Mouse (Mus musculus) 416B (cell line): ENCODE data around the gene Tmem28.

Experiments used
- DNase-seq: peaks from one replicate; pipeline ENCODE4 v3.0.0; 2011; ENCODE audit warnings: low read depth

The Tmem28 gene

GRCm38 (mm10) chrX:99820790-99821395 lies at the start of gene Tmem28:
TSS of gene Tmem28 (plus strand) at chrX:99821021.
- DNase-seq = no peak

GRCm38 (mm10) chrX:99780308-99780707 lies 40.5 kb upstream of the Tmem28 start:
- DNase-seq = no peak

DNA sequence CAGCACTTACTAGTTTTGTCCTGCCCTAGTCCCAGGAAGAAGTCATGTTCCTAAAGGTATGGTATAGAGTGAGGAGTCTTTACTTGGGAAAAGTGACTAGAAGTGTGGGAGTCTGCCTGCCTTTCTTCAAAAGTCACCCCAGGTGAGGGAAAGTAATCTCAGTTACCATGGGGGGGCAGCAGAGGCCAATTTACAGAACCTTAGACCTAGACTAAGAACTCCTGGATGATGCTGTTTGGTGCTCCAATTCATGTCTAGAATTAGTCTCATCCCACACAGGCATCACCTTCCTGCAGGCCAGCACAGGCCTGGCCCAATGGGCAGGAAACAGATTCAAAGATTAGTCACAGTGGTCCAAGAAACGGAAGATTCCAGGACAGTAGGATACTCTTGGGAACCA lies 12.4 kb upstream of the Tmem28 start:
- peak; percentile 14 for DNase-seq

DNA sequence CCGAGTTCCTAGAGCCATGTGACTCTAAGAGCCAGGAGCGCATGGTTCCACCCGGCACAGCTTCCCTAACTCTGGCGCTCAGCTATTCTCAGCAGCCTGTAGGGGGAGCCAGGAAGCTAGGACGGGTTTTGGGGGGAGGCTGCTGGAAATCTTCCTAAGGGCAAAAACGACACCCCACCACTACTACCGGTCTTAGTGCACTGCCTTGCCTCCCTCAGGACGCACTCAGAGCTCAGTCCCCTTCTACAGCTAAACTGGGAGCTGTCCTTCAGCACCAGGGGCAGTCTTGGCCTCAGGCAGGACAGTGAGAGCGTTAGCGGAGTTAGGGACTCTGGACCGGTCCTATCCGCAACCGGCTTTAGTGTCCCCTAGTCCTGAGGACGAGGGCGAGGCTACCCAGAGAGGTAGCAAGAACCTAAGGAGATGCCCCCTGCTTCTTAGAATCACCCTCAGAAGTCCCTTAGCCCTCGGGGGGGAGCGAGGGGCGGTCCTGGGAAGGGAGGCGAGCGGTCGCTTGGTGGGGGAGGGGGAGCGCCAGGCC lies 1.4 kb upstream of the Tmem28 start:
- DNase-seq = peak; percentile 0

DNA sequence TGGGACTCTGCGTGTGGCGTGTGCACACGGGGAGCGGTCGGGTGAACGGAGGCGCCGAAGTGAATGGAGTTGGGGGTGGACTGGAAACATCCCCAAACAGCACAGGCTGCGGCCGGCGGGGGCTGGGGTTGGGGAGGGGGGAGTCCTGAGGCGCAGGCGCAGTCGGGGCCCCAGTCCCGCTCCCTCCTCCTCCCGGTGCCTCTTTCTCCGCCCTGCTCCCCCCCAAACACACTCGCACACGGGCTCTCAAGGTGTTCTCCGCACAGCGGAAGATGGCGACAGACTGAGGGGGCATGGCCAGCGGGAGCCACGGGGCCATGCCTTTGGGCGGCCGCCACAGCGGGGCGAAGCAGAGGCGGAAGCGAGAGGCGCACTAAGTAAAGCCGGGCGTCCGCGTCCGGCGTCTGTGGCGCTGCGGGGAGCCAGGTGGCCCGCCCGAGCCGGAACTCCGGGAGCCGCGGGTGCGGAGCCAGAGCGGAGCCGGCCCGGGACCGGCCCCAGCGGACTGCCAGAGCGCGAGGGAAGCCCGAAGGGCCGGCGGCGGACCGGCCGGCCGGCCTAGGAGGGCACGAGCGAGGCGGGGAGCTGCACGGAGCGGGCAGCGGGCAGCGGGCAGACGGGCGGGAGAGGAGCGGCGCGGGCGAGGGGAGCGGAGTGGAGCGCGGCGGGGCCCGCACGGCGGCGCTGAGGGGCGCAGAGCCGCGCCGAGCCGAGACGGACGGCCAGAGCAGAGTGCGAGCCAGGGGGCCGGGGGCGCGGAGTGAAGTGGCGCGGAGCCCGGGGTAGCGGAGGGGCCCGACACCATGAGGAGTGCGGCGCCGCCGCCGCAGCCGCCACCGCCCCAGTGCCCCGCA lies 658 bp upstream of the Tmem28 start:
- no peak for DNase-seq

DNA sequence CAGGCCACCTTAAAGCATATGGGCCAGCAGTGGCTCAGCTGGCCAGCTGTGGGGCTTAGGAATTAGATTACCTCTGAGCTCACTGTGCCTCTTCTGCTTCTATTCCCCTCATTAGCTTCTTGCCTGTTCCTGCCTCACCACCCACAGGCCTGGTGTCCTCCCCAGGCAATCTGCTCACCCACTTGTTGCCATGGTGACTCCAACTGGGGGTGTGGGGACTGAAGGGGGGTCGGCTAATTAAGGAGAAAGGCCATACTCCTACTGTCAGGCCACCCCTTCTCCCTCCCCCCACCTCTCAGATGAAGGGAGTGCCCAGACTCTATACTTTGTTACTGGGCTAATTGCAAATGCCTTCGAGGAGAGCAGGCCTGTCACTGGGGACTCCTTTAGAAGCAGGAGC lies 21.3 kb downstream of the Tmem28 start:
- no peak for DNase-seq

GRCm38 (mm10) chrX:99853261-99853741 lies 32.5 kb downstream of the Tmem28 start:
- DNase-seq = no peak

GRCm38 (mm10) chrX:99853834-99854233 lies 33.0 kb downstream of the Tmem28 start:
- no peak for DNase-seq

DNA sequence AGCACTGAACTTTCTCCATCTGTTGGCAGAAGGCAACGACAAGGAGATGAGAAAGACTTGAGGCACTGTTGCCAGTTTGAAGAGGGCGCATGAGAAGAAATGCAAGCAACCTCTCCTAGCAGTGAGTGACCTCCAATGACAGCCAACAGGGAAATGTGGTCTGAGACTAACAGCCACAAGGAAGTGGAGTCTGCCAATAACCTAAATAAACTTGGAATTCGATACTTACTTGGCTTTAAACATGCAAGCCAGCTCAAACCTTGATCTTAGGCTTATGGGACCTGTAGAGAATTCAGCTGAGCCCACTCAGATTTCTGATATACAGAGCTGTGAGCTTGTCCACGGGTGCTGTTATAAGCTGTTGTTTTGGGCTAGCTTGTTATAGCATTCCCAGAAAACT lies 51.4 kb downstream of the Tmem28 start:
- DNase-seq = no peak

DNA sequence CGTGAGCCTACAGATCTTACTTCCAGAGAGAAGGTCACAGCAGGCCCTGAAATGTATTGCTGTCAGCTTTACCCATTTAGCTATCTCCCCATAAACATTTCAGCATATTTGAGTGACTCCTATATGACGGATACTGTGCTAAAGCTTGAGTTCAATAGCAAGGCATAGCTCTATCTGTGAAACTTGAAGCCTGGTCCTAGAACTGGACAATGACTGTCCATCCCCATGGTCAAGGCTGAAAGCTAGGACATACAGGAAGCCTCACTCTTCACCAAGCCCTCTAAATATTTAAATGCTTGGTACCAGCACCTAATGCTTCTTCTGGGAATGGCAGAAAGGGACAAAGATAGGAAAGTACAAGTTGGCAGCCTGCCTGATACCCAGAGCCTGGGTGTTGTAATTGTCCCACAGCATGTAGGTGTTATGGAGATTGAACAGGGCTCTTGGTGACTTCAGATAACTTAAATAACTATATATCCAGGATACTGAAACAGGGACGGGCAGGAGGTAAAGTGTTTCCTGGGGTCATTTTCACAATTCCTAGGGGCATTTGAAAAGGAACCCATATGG lies 51.9 kb downstream of the Tmem28 start:
- DNase-seq = no peak

GRCm38 (mm10) chrX:99873259-99873919 lies 52.6 kb downstream of the Tmem28 start:
- no peak for DNase-seq

DNA sequence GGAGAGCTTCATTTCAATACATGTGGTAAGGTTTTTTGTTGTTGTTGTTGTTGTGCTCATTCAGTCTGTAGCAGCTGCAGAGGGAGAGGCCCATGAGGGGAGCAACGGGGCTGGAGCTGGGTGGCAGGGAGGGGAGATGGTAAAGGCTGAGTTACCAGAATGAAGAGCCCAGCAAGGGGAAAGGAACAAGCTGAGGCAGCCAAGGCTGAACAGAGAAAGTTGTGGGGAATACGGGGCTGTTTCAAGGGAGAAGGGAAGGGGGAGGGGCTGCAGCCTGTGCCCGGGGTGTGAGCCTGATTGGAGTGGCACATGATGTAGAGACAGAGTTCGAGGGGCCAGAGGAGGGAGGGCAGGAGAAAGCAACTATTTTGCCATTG lies 53.1 kb downstream of the Tmem28 start:
- DNase-seq = no peak

GRCm38 (mm10) chrX:99876781-99877180 lies 56.0 kb downstream of the Tmem28 start:
- DNase-seq = no peak

DNA sequence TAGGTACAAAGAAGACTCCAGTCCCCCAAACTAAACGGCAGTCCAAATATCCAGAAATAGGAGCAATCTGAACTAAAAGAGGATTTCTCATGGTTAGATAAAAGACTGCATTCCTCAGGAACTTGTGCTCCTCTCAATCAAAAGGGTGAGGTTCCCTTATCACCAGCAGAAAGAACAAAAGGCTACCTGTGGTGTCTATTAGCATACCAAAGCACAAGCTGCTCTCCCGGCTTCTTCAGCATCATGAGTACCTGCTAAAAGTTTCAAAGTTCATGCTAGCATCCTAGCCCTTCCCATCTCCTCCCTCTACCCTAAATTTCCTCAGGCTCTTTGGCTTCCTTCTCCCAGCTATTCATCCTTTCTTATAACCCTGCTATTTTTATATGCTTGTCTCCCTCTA lies 62.6 kb downstream of the Tmem28 start:
- DNase-seq = no peak
